Mouse (Mus musculus) brain, adult 10 weeks (tissue): ENCODE results near the gene Mptx1. TPM values are rescaled to one million over a fixed set of nuclear protein-coding genes. Genes with fewer than 3 reads are reported as not detected.

Experiments
- polyA plus RNA-seq: library from polyadenylated mRNA; stranded (reverse); fragments of 350-450 nt; fragmentation: Illumina TruSeq; extraction: RNeasy Lipid Tissue Mini Kit (QIAGEN cat#74804); gene quantifications from one replicate; pipeline ENCODE4 v1.2.3, GENCODE M21; 2015; ENCODE audit warnings: low read depth, low replicate concordance

Mptx1 gene
- not detected for polyA plus RNA-seq

GRCm38 (mm10) chr1:174330218-174330617, at the start of gene Mptx1:
TSS of gene Mptx1 (plus strand) at chr1:174330518.

DNA sequence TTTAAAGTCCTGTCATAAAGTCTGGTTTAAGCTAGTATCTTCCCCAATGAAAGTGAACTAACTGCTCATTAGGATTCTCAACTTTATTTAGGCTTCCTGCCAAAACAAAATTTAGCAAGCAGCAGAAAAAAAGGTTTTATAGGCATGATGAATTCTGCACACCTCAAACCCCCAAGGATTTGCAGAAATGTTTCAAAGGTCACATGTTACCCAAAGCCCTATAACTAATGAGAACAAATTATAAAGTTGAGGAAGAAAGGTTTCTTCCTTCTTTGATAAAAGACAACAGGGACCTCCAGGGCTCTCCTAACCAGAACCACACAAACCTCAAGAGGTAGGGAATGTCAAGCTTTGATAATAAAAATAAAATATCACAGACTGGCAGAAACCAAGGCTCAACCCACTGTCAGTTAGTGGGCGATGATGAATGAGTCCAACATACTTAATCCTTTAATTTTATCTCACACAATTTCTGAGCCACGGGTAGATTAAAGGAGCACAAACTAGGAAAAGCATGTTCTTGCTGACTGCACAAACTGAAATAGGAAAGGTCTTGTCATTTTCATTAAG, 34.6 kb downstream of the Mptx1 start, which contains the start of gene Olfr417:
Gene Olfr417, plus strand, starts transcription at position 241 of the 570 bp plus-strand sequence.

Other genes with a start within 250 kb of the Mptx1 start
- not detected for gene Olfr429, start 246.2 kb upstream of the Mptx1 start, polyA plus RNA-seq
- not detected for gene Olfr427, start 233.6 kb upstream of the Mptx1 start, polyA plus RNA-seq
- gene Olfr231, start 209.4 kb upstream of the Mptx1 start, polyA plus RNA-seq, result not detected
- gene Olfr424, start 199.0 kb upstream of the Mptx1 start, polyA plus RNA-seq, result not detected
- gene Olfr420, start 174.9 kb upstream of the Mptx1 start, polyA plus RNA-seq, result not detected
- not detected for gene Spta1, start 157.7 kb upstream of the Mptx1 start, polyA plus RNA-seq
- gene Olfr419, start 78.5 kb upstream of the Mptx1 start, polyA plus RNA-seq, result not detected
- gene Olfr417, start 34.6 kb downstream of the Mptx1 start, polyA plus RNA-seq, result not detected
- not detected for gene Olfr248, start 60.5 kb downstream of the Mptx1 start, polyA plus RNA-seq
- gene Olfr414, start 93.5 kb downstream of the Mptx1 start, polyA plus RNA-seq, result not detected
- not detected for gene Olfr220, start 111.6 kb downstream of the Mptx1 start, polyA plus RNA-seq
- 28.1 TPM for gene Fmn2, start 171.3 kb downstream of the Mptx1 start, polyA plus RNA-seq